Mouse (Mus musculus) limb, embryonic 12.5 days (tissue): ENCODE data around the gene Nup35. TPM values are rescaled to one million over a fixed set of nuclear protein-coding genes. Genes with fewer than 3 reads are reported as not detected.

Source experiments
- ATAC-seq: fragments of 200-750 bp; cut with Nextera tagmentation; 2 replicates; pipeline ENCODE4 v1.8.0; 2017; ENCODE audit warnings: low read depth, moderate TSS enrichment; ENCODE audit not compliant: insufficient number of reproducible peaks, insufficient read depth, low FRiP score, low TSS enrichment
- H3K27ac ChIP-seq: fragments of 300-500 bp; sonication (generic); 2 replicates; pipeline ENCODE4 v1.5.1; 2016; ENCODE audit warnings: mild to moderate bottlenecking, moderate library complexity
- H3K27me3 ChIP-seq: fragments of 300-500 bp; sonication (generic); 2 replicates; pipeline ENCODE4 v1.6.1; 2016; ENCODE audit warnings: mild to moderate bottlenecking, moderate library complexity
- H3K36me3 ChIP-seq: fragments of 300-500 bp; sonication (generic); 2 replicates; pipeline ENCODE4 v1.6.1; 2016; ENCODE audit warnings: mild to moderate bottlenecking, moderate library complexity
- H3K4me1 ChIP-seq: fragments of 300-500 bp; sonication (generic); replicated peaks from 2 replicates; pipeline ENCODE4 v1.6.1; 2016
- H3K4me2 ChIP-seq: fragments of 300-500 bp; sonication (generic); 2 replicates; pipeline ENCODE4 v1.6.1; 2016; ENCODE audit warnings: mild to moderate bottlenecking, moderate library complexity
- H3K4me3 ChIP-seq: fragments of 300-500 bp; sonication (generic); replicated peaks from 2 replicates; pipeline ENCODE4 v1.5.1; 2016; ENCODE audit warnings: mild to moderate bottlenecking
- H3K9ac ChIP-seq: fragments of 300-500 bp; sonication (generic); replicated peaks from 2 replicates; pipeline ENCODE4 v1.6.1; 2016; ENCODE audit warnings: mild to moderate bottlenecking, moderate library complexity
- H3K9me3 ChIP-seq: fragments of 300-500 bp; sonication (generic); 2 replicates; pipeline ENCODE4 v1.6.1; 2016; ENCODE audit warnings: mild to moderate bottlenecking, moderate library complexity
- WGBS: fragments of 180-500 bp; shearing (Covaris S2); methylation state at CpG from one replicate; pipeline ENCODE4 v1.1.7; 2016; 5-methylcytosine and 5-hydroxymethylcytosine counted together
- polyA plus RNA-seq: library from polyadenylated mRNA; unstranded; fragments of >200 nt; fragmentation: Nextera tagmentation; extraction: Ambion mirVana; gene quantifications from 2 replicates; pipeline ENCODE4 v1.2.1, GENCODE M21; 2016

Nup35 gene
- 53.9 and 55.0 TPM in 2 replicates for polyA plus RNA-seq

DNA sequence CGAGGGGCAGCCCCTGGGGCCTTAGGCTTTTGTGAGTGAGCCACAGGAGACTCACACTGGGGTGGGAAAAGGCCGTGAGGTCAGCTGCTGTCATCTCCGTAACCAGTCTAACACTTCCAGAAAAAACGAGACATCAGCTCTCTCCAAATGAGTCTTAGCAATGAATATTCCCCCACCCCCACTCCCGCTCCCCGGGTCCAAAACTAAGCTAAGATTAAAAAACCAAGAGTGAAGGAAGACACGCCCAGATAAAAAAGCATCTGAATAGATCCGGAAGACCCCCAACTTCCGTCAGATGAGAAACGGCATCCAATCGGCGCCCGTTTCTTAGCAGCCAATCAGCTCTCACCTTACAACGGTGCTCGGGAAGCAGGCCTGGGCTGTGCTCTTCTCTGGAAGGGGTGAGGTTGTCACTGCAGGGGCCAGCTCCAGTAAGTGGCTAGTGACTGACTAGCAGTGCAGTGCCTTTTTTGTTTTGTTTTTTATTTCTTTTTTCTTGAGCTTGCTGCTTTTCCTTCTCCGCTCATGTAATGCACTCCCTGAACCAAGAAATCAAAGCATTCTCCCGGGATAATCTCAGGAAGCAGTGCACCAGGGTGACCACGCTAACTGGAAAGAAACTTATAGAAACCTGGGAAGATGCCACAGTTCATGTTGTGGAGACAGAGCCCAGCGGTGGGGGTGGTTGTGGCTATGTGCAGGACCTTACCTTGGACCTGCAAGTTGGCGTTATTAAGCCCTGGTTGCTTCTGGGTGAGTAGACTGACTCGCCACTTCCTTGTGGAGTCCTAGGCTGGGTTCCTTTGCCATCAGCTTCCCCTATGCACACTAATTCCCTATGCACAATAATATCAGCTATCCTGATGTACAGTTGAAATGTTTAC, at the start of gene Nup35, which contains the start of gene Dusp19:
TSS of gene Nup35 (plus strand) at position 383 of the 884 bp plus-strand sequence.
TSS of gene Dusp19 (plus strand) at position 192 of the 884 bp plus-strand sequence.
- Histone ChIP-seq H3K4me1 (peaks cover 4% of the 10 kb centered on the region; the same call in 1 of the 2 replicates), H3K9ac (peak within 1 kb of the TSS; percentile 61), H3K36me3 (peaks cover 4% of the 10 kb centered on the region), H3K27me3 (no peaks in the 10 kb centered on the region), H3K9me3 (no peaks in the 10 kb centered on the region), H3K27ac (peak within 1 kb of the TSS; percentile 36; the same call in 1 of the 2 replicates), H3K4me3 (peak within 1 kb of the TSS; percentile 56), H3K4me2 (peak within 1 kb of the TSS; percentile 60)
- 3% methylated on average over 21 of the region's 21 CpGs for WGBS
- ATAC-seq = peak; percentile 99

DNA sequence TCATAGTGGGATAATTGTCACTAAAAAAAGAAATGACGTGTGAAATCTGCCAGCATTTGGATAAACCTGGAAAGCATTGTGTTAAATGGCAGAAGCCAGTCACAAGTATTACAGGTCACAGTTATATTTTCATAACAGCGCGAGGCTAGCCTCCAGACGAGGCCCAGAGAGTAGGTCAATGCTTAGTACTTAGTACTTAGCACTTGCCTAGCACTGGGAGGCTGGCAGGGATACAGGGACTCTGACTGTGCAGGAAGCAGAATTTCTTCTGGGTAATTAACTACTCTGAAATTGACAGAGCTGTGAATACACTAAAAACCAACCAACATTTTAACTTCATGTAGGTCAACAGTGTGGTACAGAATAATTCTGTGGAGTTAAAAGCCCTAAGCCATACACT, 49.6 kb upstream of the Nup35 start:
- peaks cover 3% of the 10 kb centered on the region; the same call in 1 of the 2 replicates for H3K4me1 ChIP-seq
- no peaks in the 10 kb centered on the region for H3K36me3 ChIP-seq
- no peak overlapping the region for H3K9ac ChIP-seq
- H3K27ac ChIP-seq = no peak overlapping the region
- no peak overlapping the region for H3K4me2 ChIP-seq
- no peaks in the 10 kb centered on the region for H3K27me3 ChIP-seq
- no peak overlapping the region for H3K4me3 ChIP-seq
- no peak for ATAC-seq
- no peaks in the 10 kb centered on the region for H3K9me3 ChIP-seq
- WGBS = 93% methylated on average over 4 of the region's 4 CpGs

DNA sequence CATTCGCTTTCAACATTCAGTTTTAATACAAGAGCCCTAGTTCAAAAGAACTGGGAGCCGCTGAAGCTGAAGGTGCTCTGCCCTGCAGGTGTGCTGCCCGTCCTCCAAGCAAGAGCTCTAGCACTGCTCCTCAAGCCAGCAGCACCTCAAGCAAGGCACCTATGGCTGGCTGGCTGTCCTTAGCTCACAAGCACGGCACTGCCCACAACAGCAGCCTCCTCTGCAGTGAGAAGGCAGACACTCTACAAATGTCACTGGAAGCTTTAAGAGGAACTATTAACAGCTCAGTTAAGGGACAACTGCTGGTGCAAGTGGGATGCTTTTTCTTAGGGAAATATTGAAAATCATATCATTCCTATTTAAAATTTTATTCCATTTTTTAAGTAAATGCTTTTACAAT, 46.4 kb upstream of the Nup35 start:
- WGBS = 71% methylated on average over 4 of the region's 4 CpGs
- Histone ChIP-seq H3K9me3 (no peaks in the 10 kb centered on the region), H3K27me3 (no peaks in the 10 kb centered on the region), H3K36me3 (no peaks in the 10 kb centered on the region), H3K4me2 (no peak overlapping the region), H3K9ac (no peak overlapping the region), H3K27ac (0 out of 2 replicates have a peak overlapping the region, but pooled peaks have one; percentile 29), H3K4me3 (no peak overlapping the region), H3K4me1 (peaks cover 6% of the 10 kb centered on the region; the same call in 1 of the 2 replicates)
- ATAC-seq = no peak

DNA sequence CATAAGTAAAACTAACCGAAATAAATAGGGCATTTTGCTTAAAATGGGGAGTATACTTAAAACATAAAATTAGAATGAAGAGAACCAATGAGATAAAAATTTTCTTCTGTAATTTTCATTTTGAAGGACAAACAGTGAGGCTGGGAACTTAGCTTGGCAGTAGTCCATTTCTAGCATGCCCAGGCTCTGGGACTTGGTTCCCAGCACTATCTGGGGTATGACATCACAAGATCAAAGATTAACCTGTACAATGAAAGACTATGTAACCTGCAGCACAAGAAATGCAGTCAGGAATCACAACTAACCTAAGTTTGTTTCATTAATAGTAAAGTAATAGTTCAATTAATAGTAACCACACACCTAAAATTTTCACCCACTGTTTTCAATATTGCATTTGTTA, 39.8 kb upstream of the Nup35 start:
- 93% methylated on average over 1 of the region's 1 CpGs for WGBS
- Histone ChIP-seq H3K4me1 (peaks cover 19% of the 10 kb centered on the region), H3K36me3 (no peaks in the 10 kb centered on the region), H3K4me2 (no peak overlapping the region), H3K4me3 (no peak overlapping the region), H3K27ac (no peak overlapping the region), H3K9ac (no peak overlapping the region), H3K9me3 (no peaks in the 10 kb centered on the region), H3K27me3 (no peaks in the 10 kb centered on the region)
- ATAC-seq = no peak

DNA sequence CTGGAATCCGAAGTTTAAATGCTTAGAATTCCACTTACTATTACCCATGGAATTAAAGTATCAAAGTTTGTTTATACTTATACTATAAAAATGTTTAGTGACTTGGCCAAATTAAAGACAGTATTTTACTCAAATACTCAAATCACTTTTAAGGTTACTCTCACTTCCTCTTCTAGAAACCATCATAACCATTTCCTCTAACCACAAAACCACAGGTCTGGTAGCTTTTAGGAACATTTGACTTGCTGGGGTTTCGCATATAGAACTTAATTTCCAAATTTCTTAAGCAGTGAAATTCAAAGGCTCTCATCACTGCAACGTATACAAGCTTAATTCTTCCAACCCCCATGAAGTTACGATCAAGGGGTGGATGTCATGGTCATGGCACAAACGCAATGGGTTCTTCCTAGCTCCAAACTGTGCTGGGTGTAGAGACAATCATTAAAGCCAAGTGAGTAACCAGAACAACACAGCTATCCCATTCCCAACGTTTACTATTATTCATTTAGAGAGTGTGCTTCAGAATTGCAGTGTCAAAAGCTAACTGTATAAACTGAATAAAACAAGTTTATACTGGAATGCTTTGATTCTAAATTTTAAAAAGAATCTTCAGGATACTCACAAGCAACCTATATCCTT, 37.7 kb upstream of the Nup35 start:
- Histone ChIP-seq H3K27me3 (no peaks in the 10 kb centered on the region), H3K4me1 (peaks cover 19% of the 10 kb centered on the region), H3K27ac (no peak overlapping the region), H3K36me3 (no peaks in the 10 kb centered on the region), H3K9me3 (no peaks in the 10 kb centered on the region), H3K4me3 (peak overlapping the region; percentile 24), H3K9ac (0 out of 2 replicates have a peak overlapping the region, but pooled peaks have one; percentile 31), H3K4me2 (peak overlapping the region; percentile 73)
- 43% methylated on average over 6 of the region's 6 CpGs for WGBS
- ATAC-seq = no peak

DNA sequence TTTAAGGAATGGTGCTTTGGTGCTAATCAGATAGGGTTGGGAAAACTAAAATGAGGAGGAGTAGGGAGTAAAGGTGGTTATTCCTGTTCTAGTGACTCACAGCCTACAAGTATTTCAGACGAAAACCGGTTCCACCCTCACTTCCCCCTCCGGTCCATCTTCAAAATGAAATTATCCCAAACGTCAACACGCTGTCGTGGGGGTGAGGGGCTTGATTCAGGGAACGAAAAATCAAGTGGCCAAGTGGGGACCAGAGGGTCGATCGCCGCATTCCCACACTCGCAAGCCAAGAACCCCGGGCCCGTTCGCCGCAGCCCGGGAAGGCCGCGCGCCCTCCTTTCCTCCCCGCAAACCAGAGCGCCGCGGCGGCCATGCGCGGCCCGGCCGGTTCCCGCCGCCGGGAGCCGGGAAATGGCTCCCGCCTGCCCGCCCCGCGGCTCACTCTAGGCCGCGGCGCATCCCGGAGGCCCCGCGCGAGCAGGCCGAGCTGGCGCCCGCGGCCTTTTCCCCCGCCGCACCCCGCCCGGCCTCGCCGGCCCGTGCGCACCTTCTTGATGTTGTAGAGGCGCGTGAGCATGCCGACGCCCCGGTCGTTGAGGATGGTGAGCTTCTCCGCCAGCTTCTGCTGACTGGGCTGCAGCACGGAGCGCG, 36.6 kb upstream of the Nup35 start:
- ATAC-seq = peak; percentile 71
- Histone ChIP-seq H3K4me1 (peaks cover 15% of the 10 kb centered on the region), H3K27me3 (no peaks in the 10 kb centered on the region), H3K36me3 (no peaks in the 10 kb centered on the region), H3K4me3 (peak overlapping the region; percentile 88), H3K9ac (peak overlapping the region; percentile 97), H3K9me3 (no peaks in the 10 kb centered on the region), H3K27ac (peak overlapping the region; percentile 97), H3K4me2 (peak overlapping the region; percentile 73)
- 1% methylated on average over 65 of the region's 65 CpGs for WGBS

DNA sequence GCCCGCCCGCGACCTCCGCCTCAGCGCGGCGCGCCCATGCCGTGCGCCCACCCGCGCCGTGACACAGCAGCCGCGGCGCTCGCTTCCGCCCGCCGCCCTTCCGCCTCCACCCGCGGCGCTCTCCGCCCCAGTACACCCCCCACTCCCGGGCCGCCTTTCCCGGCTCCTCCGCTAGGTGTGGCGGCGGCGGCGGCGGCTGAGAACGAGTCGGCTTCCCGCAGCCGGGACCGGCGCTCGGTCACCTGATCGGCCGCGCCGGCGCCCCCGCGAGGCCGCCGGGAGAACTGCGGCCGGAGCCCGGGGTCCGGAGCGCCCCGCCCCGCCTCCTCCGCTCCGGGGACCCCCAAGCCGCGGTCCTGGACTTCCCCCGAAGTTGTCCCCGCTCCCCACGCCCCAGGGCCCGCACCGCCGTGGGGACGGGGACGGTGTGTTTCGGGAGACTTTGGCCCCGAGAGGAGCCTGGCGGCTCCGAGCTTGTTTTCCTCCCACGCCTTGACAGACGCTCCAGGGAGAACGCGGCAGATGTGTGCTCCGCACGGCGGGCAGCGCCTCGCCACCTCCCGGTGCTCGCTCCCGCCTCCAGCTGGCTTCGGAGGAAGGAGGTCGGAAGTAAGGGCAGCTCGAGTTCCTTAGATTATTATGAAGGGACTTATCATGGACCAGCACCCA, 35.9 kb upstream of the Nup35 start, which contains the start of gene Nckap1:
TSS of gene Nckap1 (minus strand) at position 338 of the 669 bp plus-strand sequence.
- H3K36me3 ChIP-seq = no peaks in the 10 kb centered on the region
- H3K9me3 ChIP-seq = no peaks in the 10 kb centered on the region
- H3K27ac ChIP-seq = peak within 1 kb of the TSS; percentile 97
- peak; percentile 86 for ATAC-seq
- peak within 1 kb of the TSS; percentile 88 for H3K4me3 ChIP-seq
- H3K4me2 ChIP-seq = peak within 1 kb of the TSS; percentile 73
- under 1% methylated on average over 71 of the region's 88 CpGs for WGBS
- H3K9ac ChIP-seq = peak within 1 kb of the TSS; percentile 97
- peaks cover 15% of the 10 kb centered on the region for H3K4me1 ChIP-seq
- H3K27me3 ChIP-seq = no peaks in the 10 kb centered on the region

DNA sequence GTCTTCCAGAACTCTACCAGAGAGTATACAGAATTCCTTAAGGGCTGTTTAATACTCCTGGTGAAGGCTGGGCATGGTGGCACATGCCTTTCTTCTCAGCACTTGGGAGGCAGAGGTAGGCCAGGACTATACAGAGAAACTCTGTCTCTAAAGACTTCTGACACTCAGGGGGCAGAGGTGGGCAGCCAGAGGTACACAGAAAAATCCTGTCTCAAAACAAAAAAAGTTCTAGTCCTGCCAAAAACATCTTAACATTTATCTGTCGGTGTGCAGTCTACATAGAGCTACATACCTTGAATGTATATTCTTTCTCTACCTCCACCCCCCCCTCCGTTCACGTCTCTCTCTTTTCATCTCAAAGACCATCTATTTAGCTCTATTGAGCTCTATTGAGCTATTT, 34.7 kb upstream of the Nup35 start:
- Histone ChIP-seq H3K27me3 (no peaks in the 10 kb centered on the region), H3K4me3 (no peak overlapping the region), H3K9me3 (no peaks in the 10 kb centered on the region), H3K4me2 (no peak overlapping the region), H3K9ac (no peak overlapping the region), H3K36me3 (no peaks in the 10 kb centered on the region), H3K27ac (no peak overlapping the region), H3K4me1 (peaks cover 15% of the 10 kb centered on the region)
- WGBS = 88% methylated on average over 3 of the region's 3 CpGs
- no peak for ATAC-seq

DNA sequence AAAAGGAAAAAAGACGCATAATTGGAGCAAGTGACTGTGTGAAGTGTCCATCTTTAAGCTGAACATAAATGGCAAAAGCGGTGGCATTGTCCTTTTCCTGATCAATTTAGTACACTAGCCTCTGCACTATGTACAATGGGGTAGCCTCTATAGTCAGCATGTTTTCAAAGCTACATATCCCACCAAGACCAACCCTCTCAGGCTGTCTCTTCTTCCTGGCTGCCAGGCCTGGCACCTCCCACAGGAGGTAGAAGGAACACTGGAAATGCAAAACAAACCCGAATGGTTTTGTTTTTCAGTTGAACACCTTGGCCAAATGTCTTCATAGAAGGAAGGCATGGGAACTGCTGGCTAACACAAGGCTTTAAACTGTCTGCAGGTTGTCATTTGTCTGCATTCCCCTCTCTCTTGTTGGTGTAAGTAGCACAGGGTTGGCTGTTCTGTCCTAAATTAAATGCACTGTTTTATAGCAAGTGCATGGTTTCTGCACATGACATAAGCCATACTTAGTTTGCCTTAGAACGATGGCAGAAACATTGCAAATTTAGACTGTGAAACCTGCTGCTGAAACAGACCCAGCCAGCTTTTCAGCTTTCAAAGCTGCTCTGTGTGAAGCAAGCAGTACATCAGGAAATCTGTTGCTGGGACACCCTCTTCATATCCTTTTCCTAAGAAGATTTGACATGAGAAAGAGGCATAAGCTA, 22.7 kb upstream of the Nup35 start:
- Histone ChIP-seq H3K9me3 (no peaks in the 10 kb centered on the region), H3K9ac (no peak overlapping the region), H3K4me3 (no peak overlapping the region), H3K36me3 (no peaks in the 10 kb centered on the region), H3K4me1 (no peaks in the 10 kb centered on the region), H3K27ac (no peak overlapping the region), H3K4me2 (no peak overlapping the region), H3K27me3 (no peaks in the 10 kb centered on the region)
- WGBS = 68% methylated on average over 4 of the region's 4 CpGs
- no peak for ATAC-seq

DNA sequence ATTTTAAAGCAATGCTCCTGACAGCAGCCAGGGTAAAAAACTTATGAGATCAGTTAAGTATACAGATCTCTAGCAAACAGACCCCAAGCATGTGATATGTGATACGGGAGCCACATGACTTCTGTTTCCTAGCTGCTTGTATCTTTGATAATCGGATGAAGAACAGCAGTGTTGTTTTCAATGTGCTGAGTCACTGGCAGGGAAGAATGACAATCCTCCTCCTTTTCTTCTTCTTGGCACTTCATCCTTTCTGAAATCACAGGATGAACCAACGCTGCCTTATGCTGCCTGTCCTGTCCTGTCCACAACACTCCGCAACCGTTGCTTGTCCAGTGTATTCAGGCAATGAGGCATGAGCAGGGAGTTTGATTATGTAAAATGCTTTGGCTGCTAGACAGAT, 20.1 kb upstream of the Nup35 start:
- 85% methylated on average over 5 of the region's 5 CpGs for WGBS
- H3K36me3 ChIP-seq = no peaks in the 10 kb centered on the region
- no peaks in the 10 kb centered on the region for H3K9me3 ChIP-seq
- ATAC-seq = no peak
- H3K4me1 ChIP-seq = no peaks in the 10 kb centered on the region
- H3K27ac ChIP-seq = no peak overlapping the region
- H3K4me3 ChIP-seq = no peak overlapping the region
- H3K4me2 ChIP-seq = no peak overlapping the region
- no peak overlapping the region for H3K9ac ChIP-seq
- H3K27me3 ChIP-seq = no peaks in the 10 kb centered on the region
